Mouse (Mus musculus): ENCODE measurements around the gene Mark1.

Mark1 gene

DNA sequence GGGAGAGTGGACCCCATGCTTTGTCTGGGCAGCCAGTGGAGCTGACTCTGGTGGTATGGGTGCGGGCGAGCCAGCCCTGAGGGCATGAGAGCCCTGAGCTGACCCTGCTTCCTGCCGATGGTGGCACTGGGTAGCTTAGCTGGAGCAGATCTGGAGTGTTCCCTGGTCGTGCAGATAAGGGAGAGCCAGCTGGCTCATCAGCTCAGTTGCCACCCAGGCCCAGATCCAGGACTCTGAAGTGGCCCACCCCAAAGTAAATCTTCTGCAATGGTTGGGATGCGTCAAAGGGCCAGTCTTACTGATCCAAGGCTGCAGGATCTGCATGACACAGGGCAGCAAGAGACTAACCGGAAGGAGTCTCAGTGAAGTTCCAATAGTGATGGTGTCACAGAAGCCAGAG lies 109.9 kb downstream of the Mark1 start:
- DNase-seq (ENCODE audit: low spot score in 2 of 2), result no peak

DNA sequence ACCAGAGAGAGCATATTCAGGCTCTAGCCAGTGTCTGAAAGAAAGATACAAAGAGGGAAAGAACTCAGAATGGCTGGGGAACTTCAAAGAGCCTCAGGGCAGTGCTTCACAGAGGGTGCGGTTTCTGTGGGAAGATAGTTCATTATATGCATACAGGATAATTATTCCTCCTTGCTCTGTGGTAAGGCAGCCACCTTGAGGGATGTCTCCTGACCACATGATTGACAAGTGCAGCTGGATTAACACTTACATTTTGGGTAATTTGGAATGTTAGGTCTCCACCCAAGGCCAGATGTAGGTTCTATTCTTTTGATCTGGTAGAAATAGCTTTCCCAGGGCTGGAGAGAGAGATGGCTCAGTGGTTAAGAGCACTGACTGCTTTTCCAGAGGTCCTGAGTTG lies 113.2 kb downstream of the Mark1 start:
- no peak for DNase-seq (ENCODE audit: low spot score in 2 of 2)

DNA sequence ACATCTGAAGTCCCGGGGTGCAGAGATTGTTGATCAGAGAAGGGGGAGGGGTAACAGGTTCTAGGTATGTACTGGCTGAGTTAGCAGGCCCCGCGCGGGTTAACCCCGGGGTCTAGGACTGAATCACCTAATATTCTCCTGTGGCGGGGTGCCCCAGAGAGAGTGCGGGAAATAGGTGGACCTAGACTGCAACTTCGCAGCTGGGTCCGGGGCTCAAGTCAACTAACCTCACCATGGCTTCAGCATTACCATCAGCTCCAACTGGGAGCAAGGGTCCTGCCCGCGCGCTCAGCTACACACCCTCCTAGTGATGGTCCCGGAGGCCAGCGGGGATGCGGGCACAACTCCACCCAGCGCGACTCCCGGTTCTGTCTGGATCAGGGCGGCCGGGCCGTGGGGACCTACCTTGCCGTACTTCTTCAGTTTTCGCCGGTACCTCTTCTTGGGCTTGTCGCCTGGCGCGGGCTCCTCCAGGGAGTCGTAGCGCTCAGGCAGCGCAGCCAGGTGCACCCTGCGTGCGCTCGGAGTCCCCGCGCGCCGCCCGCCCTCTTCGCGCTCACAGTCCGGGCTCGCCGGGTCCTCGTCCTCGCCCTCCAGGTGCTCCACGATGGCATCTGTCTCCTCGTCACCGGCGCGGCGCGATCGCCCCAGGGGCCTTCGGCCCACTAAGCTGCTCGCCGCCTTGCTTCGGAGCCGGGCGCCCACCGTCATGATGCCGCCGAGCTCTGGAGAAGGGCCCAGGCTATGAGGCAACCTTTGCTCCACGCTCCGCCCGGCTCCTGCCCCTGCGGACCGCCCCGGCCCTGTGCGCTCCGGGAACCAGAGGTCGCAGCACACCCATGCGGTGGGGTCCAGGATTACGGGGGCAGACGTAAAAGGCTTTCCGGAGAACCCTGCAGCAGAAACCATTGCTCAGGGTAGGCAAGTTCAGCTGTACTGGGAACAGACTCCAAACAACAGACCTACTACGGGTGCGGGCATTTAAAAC lies 116.8 kb downstream of the Mark1 start, which contains the start of gene C130074G19Rik:
TSS of gene C130074G19Rik (minus strand) at position 938 of the 988 bp plus-strand sequence.
- DNase-seq (ENCODE audit: low spot score in 2 of 2), result peak in 1 of 2 experiments; percentile 20

DNA sequence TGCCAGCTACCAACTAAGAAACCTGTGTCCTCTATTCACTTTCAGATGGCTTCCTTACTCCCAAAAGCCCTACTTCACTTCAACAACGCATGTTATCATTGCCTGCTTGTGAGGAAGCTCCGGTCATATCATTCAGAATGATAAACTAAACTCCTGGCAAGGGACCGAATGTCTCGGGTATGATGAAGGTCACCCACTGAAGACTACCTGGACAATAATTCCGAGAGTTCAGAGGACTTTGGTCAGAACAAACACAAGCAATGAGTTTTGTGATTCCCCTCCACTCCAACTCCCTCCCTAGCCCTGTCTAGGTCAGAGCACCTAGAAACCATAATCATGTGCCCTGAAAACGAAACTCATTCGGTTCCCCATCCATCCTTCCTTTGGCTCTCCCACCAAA lies 117.5 kb downstream of the Mark1 start:
- DNase-seq (ENCODE audit: low spot score in 2 of 2), result no peak

DNA sequence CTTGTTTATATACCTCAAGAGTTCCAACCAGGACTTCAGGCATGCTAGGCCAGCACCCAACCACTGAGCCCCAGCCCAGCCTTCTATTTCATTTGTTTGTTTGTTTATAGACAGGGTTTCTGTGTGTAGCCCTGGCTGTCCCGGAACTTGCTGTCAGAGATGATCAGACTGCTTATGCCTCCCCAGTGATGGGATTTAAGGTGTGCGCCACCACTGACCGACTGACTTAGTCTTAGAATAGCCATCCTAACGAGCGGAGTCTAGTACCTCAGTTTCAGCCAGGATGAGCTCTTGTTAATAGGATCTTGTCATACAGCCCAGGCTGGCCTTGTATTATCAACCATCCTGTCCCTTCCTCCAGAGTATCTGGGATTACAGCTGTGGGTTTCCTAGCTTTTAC lies 118.2 kb downstream of the Mark1 start:
- no peak for DNase-seq (ENCODE audit: low spot score in 2 of 2)

DNA sequence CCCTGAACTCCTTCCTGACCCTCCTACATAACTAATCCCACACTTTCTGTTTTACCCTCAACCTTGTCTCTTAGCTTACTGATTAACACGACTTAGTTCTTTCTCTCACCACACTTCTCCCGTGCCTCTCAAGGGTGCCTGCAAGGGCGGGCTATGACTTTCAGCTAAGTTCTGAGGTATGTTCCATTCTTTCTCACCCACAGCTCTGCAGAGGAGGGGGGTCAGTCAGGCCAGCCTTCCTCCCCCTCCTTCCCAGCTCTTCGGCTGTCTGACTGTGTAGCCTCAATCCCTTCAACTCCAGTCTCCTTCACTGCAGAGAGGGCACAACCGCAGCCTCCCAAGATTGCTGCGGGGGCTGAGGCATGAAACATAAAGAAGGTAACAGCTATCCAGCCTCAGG lies 120.5 kb downstream of the Mark1 start:
- no peak for DNase-seq (ENCODE audit: low spot score in 2 of 2)

DNA sequence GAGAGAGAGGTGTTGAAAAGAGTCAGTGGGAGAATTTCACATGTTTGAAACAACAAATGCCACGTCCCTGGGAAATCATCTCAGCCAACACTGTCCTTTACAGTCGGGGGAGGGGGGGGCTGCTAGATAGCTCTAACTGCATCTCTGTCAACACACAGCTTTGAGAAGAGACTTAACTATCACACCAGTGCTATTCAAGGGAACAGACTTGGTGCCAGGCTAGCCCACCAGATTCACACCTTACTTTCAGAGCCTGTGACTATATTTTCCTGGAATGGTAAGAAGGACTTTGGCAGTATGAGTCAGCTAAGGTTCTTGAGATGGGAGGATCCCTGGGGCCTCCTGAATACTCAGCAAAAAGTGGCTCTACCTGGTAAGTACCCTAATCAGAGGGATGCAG lies 122.1 kb downstream of the Mark1 start:
- DNase-seq (ENCODE audit: low spot score in 2 of 2), result no peak

DNA sequence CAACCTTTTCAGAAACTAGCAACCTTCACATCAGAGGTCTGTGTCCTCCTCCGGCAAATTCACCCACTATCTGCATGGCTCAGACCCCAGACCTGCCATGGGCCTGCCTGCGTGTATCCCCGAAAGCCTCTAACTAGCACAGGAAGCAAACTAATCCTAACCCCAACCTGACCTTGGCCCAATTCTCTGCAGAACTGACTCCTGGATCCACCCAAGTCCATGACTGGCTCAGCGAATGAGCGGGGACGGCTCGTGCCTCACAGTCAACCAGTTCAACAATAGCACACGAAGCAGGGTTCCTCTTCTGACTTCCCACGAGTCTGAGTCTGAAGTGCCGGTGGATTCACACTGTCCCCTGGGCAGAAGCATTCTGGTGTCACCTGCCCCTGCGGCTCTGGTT lies 125.5 kb downstream of the Mark1 start:
- DNase-seq (ENCODE audit: low spot score in 2 of 2), result no peak

DNA sequence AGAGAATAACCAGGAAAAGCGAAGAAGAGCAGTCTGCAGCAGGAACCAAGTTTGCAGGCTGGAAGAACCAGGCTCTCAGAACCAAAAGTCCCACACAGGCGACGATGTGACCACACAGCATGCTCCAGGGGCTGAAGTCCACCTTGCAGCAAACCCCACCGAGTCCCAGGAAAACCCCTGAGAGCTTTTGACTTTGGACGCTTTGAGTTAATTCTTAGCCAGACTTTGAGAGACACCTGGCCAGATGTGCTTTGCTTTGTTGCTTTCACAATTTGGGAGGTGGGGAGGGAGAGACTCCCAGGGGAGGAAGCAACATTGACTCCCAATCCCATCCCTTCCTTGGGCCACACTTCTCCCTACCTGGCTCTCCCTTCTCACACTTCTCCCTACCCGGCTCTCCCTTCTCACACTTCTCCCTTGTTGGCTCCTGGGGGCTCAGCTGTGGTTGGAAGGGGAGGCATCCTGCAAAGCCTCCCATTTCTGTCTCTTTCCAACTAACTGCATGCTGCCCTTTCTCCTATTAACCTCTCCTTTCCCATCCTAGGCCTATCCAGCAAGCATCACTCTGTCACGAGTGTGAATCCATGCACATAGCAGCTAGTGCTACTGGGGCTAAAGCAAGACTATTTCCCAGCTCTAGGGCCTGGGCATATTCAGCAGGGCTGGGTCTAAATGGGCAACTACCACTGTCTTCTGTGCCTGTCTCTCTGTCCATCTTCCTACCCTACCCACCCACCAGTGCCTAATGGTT lies 127.1 kb downstream of the Mark1 start:
- DNase-seq (ENCODE audit: low spot score in 2 of 2), result no peak

DNA sequence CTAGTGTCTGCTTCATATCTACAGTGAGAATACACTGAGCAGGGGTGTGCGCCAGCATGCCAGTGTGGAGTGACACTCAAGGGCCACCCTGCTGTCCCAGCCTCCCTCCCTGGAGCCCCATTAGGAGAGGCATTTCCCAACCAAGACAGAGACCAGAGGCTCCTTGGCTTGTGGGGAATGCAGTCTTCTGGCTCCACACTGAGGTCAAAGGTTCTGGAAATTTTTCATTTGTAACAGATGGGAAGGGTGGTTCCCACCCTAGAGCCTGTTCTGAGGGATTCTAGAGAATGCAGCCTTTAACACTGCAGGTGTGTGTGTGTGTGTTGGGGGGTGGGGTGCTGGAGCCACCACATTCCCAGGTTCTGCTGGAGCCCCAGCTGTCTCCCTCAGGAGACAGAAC lies 127.9 kb downstream of the Mark1 start:
- DNase-seq (ENCODE audit: low spot score in 2 of 2), result no peak

DNA sequence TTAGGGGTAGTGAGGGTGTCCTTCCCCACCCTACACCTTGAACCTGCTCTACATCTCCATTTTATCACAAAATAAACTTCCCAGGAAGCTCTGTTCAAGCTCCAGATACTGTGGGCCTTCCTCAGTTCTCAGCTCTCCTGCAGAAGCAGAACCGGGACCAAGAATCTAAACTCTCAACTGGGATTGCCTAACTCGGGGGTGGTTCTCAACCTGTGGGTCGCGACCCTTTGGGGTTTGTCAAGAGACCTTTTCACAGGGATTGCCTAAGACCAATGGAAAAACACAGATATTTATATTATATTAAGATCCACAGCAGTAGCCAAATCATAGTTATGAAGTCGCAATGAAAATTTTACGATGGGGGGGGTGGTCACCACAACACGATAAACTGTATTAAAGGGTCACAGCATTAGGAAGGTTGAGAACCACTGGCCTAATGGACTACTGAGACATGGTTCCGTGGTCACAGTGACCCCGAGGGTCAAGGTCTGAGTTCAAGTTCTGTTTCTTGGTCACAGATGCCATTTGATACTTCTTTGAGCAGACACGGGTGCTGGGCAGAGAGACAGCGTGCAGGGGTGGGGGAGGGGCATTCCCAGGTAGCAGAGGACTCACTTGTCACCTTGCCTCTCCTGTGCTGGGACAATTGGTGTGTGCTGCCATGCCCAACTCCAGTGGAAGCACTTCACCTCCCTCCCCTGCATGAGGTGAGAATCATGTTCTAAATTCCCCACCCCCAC lies 128.6 kb downstream of the Mark1 start:
- DNase-seq (ENCODE audit: low spot score in 2 of 2), result no peak

DNA sequence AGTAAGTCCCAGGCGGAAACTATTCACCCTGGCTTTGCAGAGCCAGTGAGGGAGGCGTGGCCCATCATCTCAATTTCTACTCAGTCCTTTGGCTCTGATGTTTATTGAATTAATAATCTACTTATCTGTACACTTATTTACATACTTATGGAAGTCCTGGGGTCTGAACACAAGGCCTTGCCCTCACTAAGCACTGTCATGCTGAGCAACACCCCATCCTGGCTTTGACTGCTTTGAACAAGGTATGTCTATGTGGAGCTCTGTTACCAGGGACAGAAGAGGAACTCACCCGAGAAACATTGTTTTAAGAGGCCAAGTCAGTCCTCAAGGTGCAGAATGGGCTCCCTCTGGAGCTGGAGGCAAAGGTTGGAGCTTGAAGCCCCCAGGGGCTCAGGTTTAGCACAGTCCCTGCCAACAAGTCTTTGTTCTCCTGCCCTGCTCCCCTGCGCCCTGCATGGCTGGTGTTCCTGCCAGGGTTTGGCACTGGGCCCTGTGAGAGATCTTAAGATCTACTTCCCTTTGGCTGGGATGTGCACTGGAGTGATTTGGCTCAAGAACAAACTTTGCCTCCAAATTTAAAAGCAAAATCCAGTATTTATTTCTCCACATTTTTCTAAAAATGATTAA lies 129.3 kb downstream of the Mark1 start:
- no peak for DNase-seq (ENCODE audit: low spot score in 2 of 2)

DNA sequence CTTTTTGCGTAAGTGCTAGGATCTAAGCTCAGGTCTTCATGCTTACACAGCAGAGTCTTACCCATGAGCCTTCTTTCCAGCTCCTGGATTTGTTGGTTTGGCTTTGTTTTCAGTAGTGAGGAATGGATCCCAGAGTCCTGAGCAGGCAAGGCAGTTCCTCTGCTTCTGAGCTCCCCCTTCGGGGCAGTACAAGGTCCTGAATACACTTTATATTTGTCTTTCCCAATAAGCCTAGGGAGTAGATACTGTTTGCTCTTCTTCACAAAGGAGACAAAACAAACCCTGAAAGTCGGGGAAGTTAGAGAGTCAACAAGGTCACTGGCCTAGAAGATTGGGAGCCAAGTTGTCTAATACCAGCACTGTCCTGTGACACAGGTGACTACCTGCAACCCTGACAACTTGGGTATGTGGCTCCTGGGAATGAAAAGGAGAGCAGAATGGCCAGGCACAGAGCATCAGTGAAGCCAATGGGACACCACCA lies 131.7 kb downstream of the Mark1 start:
- no peak for DNase-seq (ENCODE audit: low spot score in 2 of 2)

DNA sequence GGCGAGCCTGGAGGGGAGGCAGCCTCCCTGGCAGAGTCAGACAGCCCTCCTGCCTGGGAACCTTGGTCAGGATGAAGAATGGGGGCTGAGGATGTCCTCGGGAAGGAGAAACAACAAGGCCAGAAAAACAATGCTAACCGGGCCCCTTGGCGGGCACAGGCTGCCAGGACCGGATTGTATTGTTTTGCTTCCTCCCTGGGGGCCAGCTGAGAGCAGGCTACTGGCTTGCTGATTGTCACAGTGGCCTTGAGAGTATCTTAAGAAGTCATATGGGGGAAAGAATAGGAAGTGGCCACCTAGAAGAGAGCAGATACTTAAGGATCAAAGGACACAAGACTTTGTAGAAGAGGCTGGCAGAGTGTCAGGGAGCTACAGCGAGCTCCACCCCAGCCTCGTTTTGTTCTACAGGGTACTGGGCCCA lies 135.0 kb downstream of the Mark1 start:
- DNase-seq (ENCODE audit: low spot score in 2 of 2), result no peak

DNA sequence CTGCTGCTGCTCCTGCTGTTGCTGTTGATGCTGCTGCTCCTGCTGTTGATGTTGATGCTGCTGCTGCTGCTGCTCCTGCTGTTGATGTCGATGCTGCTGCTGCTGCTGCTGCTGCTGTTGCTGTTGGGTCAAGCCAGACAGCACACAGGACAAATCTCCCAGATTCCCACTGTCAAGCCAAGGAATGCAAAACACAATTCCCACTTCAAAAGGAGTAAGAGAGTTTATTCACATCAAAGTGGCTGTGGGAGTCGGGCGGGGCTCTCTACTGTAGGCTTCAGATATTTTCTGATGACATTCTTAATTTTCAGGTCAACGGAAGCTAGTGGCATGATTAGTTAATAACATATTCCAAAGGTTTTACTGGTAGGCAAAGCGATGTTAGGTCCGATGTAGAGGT lies 136.7 kb downstream of the Mark1 start:
- no peak for DNase-seq (ENCODE audit: low spot score in 2 of 2)

DNA sequence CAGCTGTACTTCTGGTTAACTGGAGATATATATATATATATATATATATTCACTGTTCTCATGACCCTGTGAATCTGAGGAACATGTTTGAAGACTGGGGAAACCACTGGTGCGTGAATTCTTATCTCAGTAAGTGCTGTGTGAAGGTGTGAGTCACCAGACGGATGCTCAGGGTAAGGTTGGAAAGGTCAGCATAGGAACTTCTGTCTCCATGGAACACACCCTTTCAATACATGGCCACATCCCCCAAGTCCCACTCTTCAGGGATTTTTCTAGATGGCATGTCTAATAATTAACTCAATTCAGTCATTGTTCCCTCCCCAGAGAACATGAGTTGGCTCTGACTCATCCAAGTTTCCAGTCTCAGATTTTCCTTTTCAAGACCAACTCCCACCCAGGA lies 137.8 kb downstream of the Mark1 start:
- no peak for DNase-seq (ENCODE audit: low spot score in 2 of 2)

DNA sequence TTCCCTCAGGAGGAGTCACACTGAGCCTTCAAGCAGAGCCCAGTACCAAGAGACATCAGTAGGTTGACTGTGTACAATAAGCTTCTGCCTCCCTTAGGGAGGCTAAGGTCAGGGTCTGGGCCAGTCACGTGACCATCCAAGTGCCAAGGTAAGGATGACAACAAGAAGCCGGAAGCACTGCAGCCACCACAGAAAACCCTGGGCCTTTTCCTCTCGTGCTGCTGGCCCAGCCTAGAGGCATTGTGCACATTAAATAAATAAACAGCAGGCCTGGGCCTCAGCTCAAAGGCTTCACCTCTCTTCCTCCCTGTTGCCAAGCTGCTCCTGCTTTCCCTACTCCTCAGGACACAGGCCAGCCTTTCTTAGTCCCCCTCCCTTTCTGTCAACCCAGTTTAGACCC lies 139.1 kb downstream of the Mark1 start:
- DNase-seq (ENCODE audit: low spot score in 2 of 2), result no peak

DNA sequence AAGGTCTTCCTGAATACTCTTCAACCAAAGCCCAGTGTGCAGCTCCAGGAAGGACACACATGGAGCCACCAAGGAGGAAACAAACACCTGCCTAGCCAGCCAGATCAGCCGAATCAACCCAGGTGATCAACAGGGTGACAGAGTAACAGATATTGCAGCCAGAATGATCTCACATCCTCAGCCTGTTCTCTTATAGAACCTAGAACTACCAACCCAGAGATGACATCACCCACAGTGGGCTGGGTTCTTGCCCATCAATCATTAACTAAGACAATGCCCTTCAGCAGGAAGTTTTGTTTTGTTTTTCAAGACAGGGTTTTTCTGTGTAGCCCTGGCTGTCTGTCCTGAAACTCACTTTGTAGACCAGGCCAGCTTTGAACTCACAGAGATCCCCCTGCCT lies 141.1 kb downstream of the Mark1 start:
- no peak for DNase-seq (ENCODE audit: low spot score in 2 of 2)

DNA sequence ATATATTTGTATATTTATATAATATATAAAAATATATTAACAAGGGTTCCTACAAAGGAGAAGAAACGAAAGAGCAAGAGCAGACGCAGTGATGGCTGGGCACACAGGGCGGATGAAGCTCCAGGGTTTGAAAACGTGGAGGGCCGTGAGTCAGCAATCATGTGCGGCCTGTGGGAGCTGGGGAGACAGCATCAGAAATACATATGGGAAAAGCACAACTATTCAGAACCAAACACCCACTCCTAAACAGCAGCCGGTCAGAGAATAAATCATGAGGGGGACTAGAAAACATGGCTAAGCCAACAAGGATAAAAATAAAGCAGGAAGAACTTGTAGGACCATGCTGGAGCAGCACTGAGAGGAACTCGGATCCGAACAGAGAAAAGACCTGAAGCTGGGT lies 142.2 kb downstream of the Mark1 start:
- DNase-seq (ENCODE audit: low spot score in 2 of 2), result no peak

DNA sequence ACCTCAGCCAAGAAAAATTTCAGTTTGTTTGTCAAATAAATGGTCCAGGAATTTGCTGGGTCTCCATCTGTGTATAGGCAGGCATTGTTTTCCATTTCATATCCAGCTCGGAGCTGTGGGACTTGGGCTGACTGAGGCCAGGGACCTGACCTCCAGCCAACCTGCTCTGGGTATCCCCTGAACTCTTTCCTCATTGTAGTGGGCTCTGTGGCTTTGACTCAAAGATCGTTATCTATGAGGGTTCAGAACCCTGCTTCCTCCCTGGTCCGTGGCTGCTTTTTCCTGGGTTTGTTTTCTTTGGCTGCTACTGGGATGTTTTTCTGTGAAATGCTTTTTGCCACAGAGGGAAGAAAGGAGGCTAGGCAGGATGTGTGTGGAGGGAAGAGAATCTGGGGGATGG lies 145.4 kb downstream of the Mark1 start:
- no peak for DNase-seq (ENCODE audit: low spot score in 2 of 2)

DNA sequence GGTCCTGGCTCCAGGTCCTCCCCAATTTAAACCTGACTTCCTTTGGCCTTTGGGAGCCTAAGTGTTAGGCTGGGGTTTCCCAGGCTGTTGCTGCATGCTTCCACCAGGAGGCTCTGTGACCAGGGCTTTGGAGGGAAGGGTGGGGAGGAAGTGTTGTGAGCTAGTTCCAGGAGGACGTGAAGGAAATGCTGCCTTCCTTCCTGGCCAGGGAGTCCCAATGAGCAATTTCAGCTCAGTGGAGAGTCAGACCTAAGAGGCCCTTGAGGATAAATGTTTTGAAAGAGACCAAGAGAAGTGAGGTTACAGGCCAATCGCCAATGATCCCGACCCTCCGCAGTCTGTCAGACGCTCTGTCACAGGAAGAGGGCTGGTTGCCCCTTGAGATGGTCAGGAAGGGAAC lies 146.0 kb downstream of the Mark1 start:
- DNase-seq (ENCODE audit: low spot score in 2 of 2), result peak; percentile 67 to 83
